ENCODE assay signal across 23 mouse cellular contexts in the genomic region with DNA sequence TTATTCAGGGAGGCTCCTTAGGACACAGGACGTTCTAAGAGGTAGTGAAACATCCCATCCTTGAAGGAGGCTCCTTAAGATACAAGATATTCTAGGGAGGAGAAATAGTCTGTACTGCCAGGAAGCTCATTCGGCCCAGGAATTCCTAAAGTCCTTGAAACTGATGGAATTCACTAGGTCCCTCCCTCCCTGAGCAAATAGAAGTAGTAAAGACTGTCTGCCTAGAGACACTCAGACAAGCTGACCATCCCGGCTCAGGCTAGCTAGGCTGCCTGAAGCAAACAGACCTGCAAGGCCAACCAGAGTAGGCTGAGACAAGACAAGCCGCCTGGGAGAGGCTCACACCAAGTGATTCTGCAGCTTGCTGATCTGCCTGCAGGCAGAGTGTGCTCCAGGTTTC. TPM values are rescaled to one million over a fixed set of nuclear protein-coding genes. Genes with fewer than 3 reads are reported as not detected.
"Had no signal": no experiment of that assay in that cellular context is flagged by ENCODE, and none has a peak within 500 bp of the region (broad histone marks: within the 10 kb centered on the region; RNA-seq: fewer than 3 reads in every experiment).

No protein-coding gene starts in this region.

- H3K9me3 ChIP-seq: limb, embryonic 15.5 days; liver, embryonic 12.5 days; midbrain, embryonic 10.5 days; neural tube, embryonic 15.5 days had no signal

- ATAC-seq: hindbrain, embryonic 16.5 days; inflammation-experienced regulatory T-cells, adult 6 months; liver, embryonic 12.5 days had no signal

- H3K9ac ChIP-seq: limb, embryonic 15.5 days; liver, embryonic 12.5 days; neural tube, embryonic 15.5 days had no signal

- H3K4me1 ChIP-seq: limb, embryonic 15.5 days; liver, embryonic 12.5 days; midbrain, embryonic 10.5 days; neural tube, embryonic 15.5 days had no signal

- DNase-seq: kidney, adult 2 months; layer of hippocampus, adult 9-11 months; layer of hippocampus, postnatal 36 days; lung, postnatal 4 days; midbrain, embryonic 14.5 days; right cerebral cortex, adult 18-20 months; right cerebral cortex, postnatal 4 days; spleen, adult 18-20 months; thymus, adult 2 months; thymus, postnatal 25 days had no signal

- H3K27ac ChIP-seq: limb, embryonic 15.5 days; liver, embryonic 12.5 days; midbrain, embryonic 10.5 days; neural tube, embryonic 15.5 days had no signal

- H3K4me3 ChIP-seq: limb, embryonic 15.5 days; liver, embryonic 12.5 days; midbrain, embryonic 10.5 days; myocyte; neural tube, embryonic 15.5 days had no signal

- H3K4me2 ChIP-seq: limb, embryonic 15.5 days; liver, embryonic 12.5 days; neural tube, embryonic 15.5 days had no signal

- H3K27me3 ChIP-seq: limb, embryonic 15.5 days; liver, embryonic 12.5 days; neural tube, embryonic 15.5 days had no signal

RNA-seq across cellular contexts. Expression of gene BC048562, which starts 33.6 kb away (rescaled TPM):
- polyA plus RNA-seq: hindbrain, embryonic 16.5 days; inflammation-experienced regulatory T-cells, adult 6 months; kidney, adult 2 months; kidney, embryonic 16.5 days; limb, embryonic 11.5 days; limb, embryonic 15.5 days; liver, embryonic 12.5 days; liver, embryonic 16.5 days; midbrain, embryonic 10.5 days; midbrain, embryonic 14.5 days; myocyte; neural tube, embryonic 11.5 days; neural tube, embryonic 15.5 days; stomach, embryonic 16.5 days; thymus, adult 2 months; urinary bladder, adult 2 months had no signal
